Mouse (Mus musculus) heart, embryonic 14.5 days (tissue): ENCODE measurements at regions not wholly inside any gene's neighbourhood (a gene's known extent, or its start where the extent isn't known, plus 50 kb on each side); places are given as distances from the start of the nearest gene placed in this dataset.

ENCODE experiments used
- ATAC-seq: fragments of 200-750 bp; cut with Nextera tagmentation; 2 replicates; pipeline ENCODE4 v1.8.0; 2017; ENCODE audit warnings: low read depth, moderate TSS enrichment; ENCODE audit not compliant: insufficient number of reproducible peaks, insufficient read depth, low FRiP score
- H3K27ac ChIP-seq, 2 experiments: fragments of 200-500 bp in 1 of 2; fragments of 300-500 bp in 1 of 2; sonication (generic) in 1 of 2; replicated peaks in 1 of 2; 2 replicates each; pipeline ENCODE4 v1.5.1; 2012 to 2014; ENCODE audit warnings: low read depth in 2 of 2, low read length in 2 of 2, control low read depth in 1 of 2, mild to moderate bottlenecking in 1 of 2, mixed read lengths in 1 of 2; ENCODE audit not compliant: control insufficient read depth in 1 of 2, insufficient read depth in 1 of 2
- H3K27me3 ChIP-seq: fragments of 300-500 bp; sonication (generic); 2 replicates; pipeline ENCODE4 v1.6.1; 2014; ENCODE audit warnings: mild to moderate bottlenecking, low read length, control low read depth; ENCODE audit not compliant: control insufficient read depth, insufficient read depth
- H3K36me3 ChIP-seq: fragments of 300-500 bp; sonication (generic); 2 replicates; pipeline ENCODE4 v1.6.1; 2014; ENCODE audit warnings: mild to moderate bottlenecking, control low read depth, low read length, mixed read lengths; ENCODE audit not compliant: control insufficient read depth, insufficient read depth
- H3K4me1 ChIP-seq, 2 experiments: fragments of 200-500 bp in 1 of 2; fragments of 300-500 bp in 1 of 2; sonication (generic) in 1 of 2; 2 replicates each; pipeline ENCODE4 v1.6.1; 2012 to 2014; ENCODE audit warnings: low read length in 2 of 2, control low read depth in 1 of 2, mixed read lengths in 1 of 2; ENCODE audit not compliant: control insufficient read depth in 2 of 2, insufficient read depth in 2 of 2
- H3K4me2 ChIP-seq: fragments of 300-500 bp; sonication (generic); 2 replicates; pipeline ENCODE4 v1.6.1; 2014; ENCODE audit warnings: mild to moderate bottlenecking, low read length
- H3K4me3 ChIP-seq, 2 experiments: fragments of 200-500 bp in 1 of 2; fragments of 300-500 bp in 1 of 2; sonication (generic) in 1 of 2; 2 replicates each; pipeline ENCODE4 v1.5.1; 2012 to 2014; ENCODE audit warnings: low read length in 2 of 2, mild to moderate bottlenecking in 2 of 2, control low read depth in 1 of 2, low read depth in 1 of 2, moderate library complexity in 1 of 2; ENCODE audit not compliant: control insufficient read depth in 1 of 2, insufficient read depth in 1 of 2
- H3K9ac ChIP-seq: fragments of 300-500 bp; sonication (generic); 2 replicates; pipeline ENCODE4 v1.6.1; 2014; ENCODE audit warnings: mild to moderate bottlenecking, low read length
- H3K9me3 ChIP-seq: fragments of 300-500 bp; sonication (generic); 2 replicates; pipeline ENCODE4 v1.6.1; 2016; ENCODE audit warnings: low read length, control low read depth; ENCODE audit not compliant: control insufficient read depth
- WGBS: fragments of 180-500 bp; shearing (Covaris S2); extraction: QIAGEN DNeasy Blood & Tissue Kit; methylation state at CpG from one replicate; pipeline ENCODE4 v1.1.7; 2014; 5-methylcytosine and 5-hydroxymethylcytosine counted together

DNA sequence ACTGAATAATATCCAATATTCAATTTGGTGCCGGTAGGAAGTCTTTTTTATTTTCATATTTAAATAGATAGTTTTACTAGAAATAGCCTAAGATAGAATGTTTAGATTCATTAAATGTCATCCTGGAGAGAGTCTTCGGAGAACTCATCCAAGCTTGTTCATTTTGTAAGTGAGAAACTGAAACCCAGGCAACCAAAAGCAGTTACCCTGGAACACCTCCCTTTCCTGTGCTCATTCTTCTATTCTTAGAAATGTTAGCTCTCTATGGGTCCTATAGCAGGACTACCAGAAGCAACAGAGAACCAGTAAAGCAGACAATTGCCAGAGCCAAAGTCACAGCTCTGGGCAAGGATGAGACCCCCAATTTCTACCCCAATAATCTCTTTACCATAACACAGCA is 60.9 kb upstream of the Trp63 start:
- no peaks in the 10 kb centered on the region for H3K4me1 ChIP-seq
- H3K9ac ChIP-seq = no peak overlapping the region
- H3K36me3 ChIP-seq = no peaks in the 10 kb centered on the region
- H3K4me3 ChIP-seq = no peak overlapping the region
- no peaks in the 10 kb centered on the region for H3K9me3 ChIP-seq
- no peak for ATAC-seq
- no peak overlapping the region for H3K4me2 ChIP-seq
- 90% methylated on average over 2 of the region's 2 CpGs for WGBS
- no peaks in the 10 kb centered on the region for H3K27me3 ChIP-seq
- H3K27ac ChIP-seq = no peak overlapping the region

DNA sequence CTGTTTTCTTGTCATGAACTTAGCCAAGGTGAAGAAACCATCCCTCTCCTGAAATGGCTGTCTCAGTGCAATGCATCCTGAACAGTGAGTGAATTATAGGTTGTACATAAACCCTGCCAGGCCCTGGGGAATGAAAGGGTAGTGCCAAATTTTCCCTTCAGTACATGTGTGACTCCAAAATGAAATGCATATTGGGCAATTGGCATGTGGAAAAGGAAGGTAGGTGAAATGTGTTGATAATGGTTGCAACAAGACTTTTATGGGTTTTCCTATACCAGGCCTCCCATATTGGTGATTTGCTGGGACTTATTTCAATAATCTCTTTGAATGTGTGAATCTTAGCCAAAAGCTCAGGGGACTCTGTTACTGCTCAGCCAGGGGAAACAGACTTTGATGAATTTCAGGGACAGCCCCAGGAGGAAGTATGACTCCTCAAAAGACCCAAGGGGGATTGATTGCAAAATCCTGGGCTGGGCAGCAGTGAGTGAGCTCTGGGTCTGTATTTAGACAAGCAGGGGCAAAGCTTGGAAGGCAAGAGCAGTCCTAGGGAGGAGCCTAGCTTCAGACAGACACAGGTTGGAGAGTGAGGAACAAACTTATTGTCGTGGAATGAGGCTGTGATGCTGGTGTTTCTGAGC is 59.5 kb upstream of the Trp63 start:
- H3K36me3 ChIP-seq = no peaks in the 10 kb centered on the region
- no peaks in the 10 kb centered on the region for H3K9me3 ChIP-seq
- H3K4me2 ChIP-seq = no peak overlapping the region
- no peak overlapping the region for H3K4me3 ChIP-seq
- 58% methylated on average over 1 of the region's 1 CpGs for WGBS
- H3K27me3 ChIP-seq = no peaks in the 10 kb centered on the region
- no peaks in the 10 kb centered on the region for H3K4me1 ChIP-seq
- no peak overlapping the region for H3K27ac ChIP-seq
- no peak for ATAC-seq
- H3K9ac ChIP-seq = no peak overlapping the region

DNA sequence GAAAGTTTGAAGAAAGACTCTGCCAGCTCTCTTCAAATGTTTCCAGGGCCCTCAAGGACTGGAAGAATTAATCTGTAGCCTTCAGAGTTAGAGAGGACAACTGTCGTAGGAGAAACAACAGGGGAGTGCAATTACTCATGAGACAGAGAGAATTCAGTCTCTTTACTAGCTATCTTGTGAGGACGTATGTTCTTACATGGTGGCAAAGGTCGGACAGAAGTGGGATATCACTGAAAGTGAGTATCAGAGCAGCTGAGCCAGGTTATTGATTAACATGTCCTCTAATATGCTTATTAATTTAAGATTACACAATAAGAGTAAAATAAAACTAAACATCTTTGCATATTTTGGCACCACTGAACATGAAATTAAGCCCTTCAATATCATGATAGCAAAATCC is 53.8 kb upstream of the Trp63 start:
- peaks cover 3% of the 10 kb centered on the region; the same call in 1 of the 2 replicates for H3K9me3 ChIP-seq
- no peak overlapping the region for H3K9ac ChIP-seq
- H3K4me3 ChIP-seq = no peak overlapping the region
- no peaks in the 10 kb centered on the region for H3K27me3 ChIP-seq
- no peak overlapping the region for H3K4me2 ChIP-seq
- H3K36me3 ChIP-seq = no peaks in the 10 kb centered on the region
- H3K27ac ChIP-seq = no peak overlapping the region
- 53% methylated on average over 3 of the region's 3 CpGs for WGBS
- ATAC-seq = no peak
- H3K4me1 ChIP-seq = no peaks in the 10 kb centered on the region

DNA sequence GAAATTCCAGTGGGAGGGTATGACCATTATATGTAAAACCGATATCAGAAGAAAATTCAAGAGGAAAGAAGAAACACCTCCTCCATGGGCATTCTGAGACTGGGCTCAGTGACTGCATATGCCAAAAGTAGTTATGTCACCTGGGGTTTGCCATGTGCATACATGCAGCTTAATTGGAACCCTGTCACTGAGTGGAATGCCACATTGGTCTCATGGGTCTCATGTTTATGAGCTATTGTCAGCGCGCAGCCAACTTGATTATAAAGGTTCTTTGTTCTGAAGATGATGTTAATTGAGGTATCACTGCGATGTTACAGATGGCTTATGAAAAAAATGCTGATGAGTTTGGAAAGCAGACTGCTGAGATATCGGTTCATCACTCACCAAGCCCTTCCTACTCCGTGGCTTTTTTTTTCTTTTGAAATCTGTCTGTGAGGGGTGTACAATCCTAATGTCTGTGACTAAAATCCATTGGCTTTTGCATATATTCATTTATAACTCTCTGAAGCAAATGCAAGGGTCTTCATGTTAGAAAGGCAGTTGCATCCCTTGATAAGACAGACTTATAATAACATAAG is 52.3 kb upstream of the Trp63 start:
- no peak overlapping the region for H3K27ac ChIP-seq
- peaks cover 3% of the 10 kb centered on the region; the same call in 1 of the 2 replicates for H3K9me3 ChIP-seq
- H3K4me3 ChIP-seq = no peak overlapping the region
- no peaks in the 10 kb centered on the region for H3K4me1 ChIP-seq
- 89% methylated on average over 6 of the region's 6 CpGs for WGBS
- H3K36me3 ChIP-seq = no peaks in the 10 kb centered on the region
- no peak overlapping the region for H3K9ac ChIP-seq
- H3K4me2 ChIP-seq = no peak overlapping the region
- no peaks in the 10 kb centered on the region for H3K27me3 ChIP-seq
- ATAC-seq = no peak
